Mouse (Mus musculus) spleen, adult 2 months (tissue): ENCODE results near the gene Hormad2.

Experiments used
- CTCF ChIP-seq: fragments of 200-500 bp; IDR thresholded peaks from 2 replicates; pipeline ENCODE4 v1.5.1; 2011; ENCODE audit warnings: mild to moderate bottlenecking, inconsistent platforms; ENCODE audit not compliant: insufficient read depth, insufficient read length, insufficient replicate concordance; ENCODE audit errors: extremely low read depth
- POLR2A ChIP-seq: fragments of 200-500 bp; IDR thresholded peaks from 2 replicates; pipeline ENCODE4 v1.6.1; 2011; ENCODE audit warnings: low read depth, low read length, inconsistent platforms

DNA sequence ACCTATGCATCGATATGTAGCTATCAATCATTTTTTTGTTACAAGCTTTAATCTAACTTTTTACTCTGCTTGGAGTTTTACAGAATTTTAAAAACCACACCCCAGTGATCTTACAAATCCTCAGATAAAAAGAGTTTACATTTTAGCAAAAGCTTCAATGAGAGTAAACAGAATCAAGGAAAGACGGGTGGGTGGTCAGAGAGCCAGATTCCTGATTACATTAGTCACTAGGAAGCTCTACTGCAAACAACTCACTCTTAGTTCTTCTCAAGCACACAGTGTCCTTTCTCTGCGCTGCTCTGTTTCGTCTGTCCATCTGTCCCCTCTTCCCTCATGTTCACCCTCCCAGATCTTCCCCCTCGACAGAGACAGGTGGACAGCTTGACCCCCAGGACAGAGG, 123.6 kb downstream of the Hormad2 start:
- TF ChIP-seq POLR2A = no peak
- no peak for TF ChIP-seq CTCF
